Mouse (Mus musculus) adrenal gland, postnatal 25 days (tissue): ENCODE measurements around the gene Amotl2. TPM values are rescaled to one million over a fixed set of nuclear protein-coding genes. Genes with fewer than 3 reads are reported as not detected.
A peak's percentile ranks its signal among the peaks of the same experiment; 100 is the strongest.

Experiments used
- DNase-seq: peaks from one replicate; pipeline ENCODE4 v3.0.0; 2021; ENCODE audit warnings: mixed read lengths
- total RNA-seq: library from RNA; stranded (reverse); gene quantifications from 2 replicates; pipeline ENCODE4 v1.2.3, GENCODE M21; 2021

Gene Amotl2
- total RNA-seq, 1 experiment from 2014 or later = 242 TPM

- no peak for DNase-seq
Measured at GRCm38 (mm10) chr9:102719085-102719484, 2.6 kb downstream of the Amotl2 start.

GRCm38 (mm10) chr9:102719936-102720566 is 3.6 kb downstream of the Amotl2 start:
- DNase-seq = no peak

- DNase-seq = no peak
Measured at GRCm38 (mm10) chr9:102720567-102721167, 4.2 kb downstream of the Amotl2 start.

GRCm38 (mm10) chr9:102721406-102721978 is 5.0 kb downstream of the Amotl2 start:
- DNase-seq = no peak

GRCm38 (mm10) chr9:102722071-102722561 is 5.6 kb downstream of the Amotl2 start:
- no peak for DNase-seq

- DNase-seq = no peak
Measured at GRCm38 (mm10) chr9:102722750-102723149, 6.3 kb downstream of the Amotl2 start.

GRCm38 (mm10) chr9:102723241-102723709 is 6.8 kb downstream of the Amotl2 start:
- DNase-seq = no peak

- DNase-seq = peak; percentile 54
Measured at GRCm38 (mm10) chr9:102723990-102724461, 7.6 kb downstream of the Amotl2 start.

- no peak for DNase-seq
Measured at GRCm38 (mm10) chr9:102724942-102725341, 8.5 kb downstream of the Amotl2 start.

- peak; percentile 89 for DNase-seq
Measured at GRCm38 (mm10) chr9:102725958-102726654, 9.6 kb downstream of the Amotl2 start.

GRCm38 (mm10) chr9:102726811-102727210 is 10.3 kb downstream of the Amotl2 start:
- DNase-seq = no peak

GRCm38 (mm10) chr9:102727662-102728468 is 11.4 kb downstream of the Amotl2 start:
- no peak for DNase-seq

GRCm38 (mm10) chr9:102728469-102728747 is 11.9 kb downstream of the Amotl2 start:
- no peak for DNase-seq

GRCm38 (mm10) chr9:102729093-102729845 is 12.8 kb downstream of the Amotl2 start:
- no peak for DNase-seq

- peak; percentile 46 for DNase-seq
Measured at GRCm38 (mm10) chr9:102729876-102730413, 13.5 kb downstream of the Amotl2 start.

- DNase-seq = no peak
Measured at GRCm38 (mm10) chr9:102731044-102731471, 14.6 kb downstream of the Amotl2 start.

GRCm38 (mm10) chr9:102731574-102732175 is 15.2 kb downstream of the Amotl2 start:
- DNase-seq = no peak

GRCm38 (mm10) chr9:102732326-102732865 is 15.9 kb downstream of the Amotl2 start:
- DNase-seq = no peak

GRCm38 (mm10) chr9:102733459-102733858 is 17.0 kb downstream of the Amotl2 start:
- DNase-seq = no peak
